Mouse (Mus musculus): ENCODE results near the gene Trove2. TPM values are rescaled to one million over a fixed set of nuclear protein-coding genes. Genes with fewer than 3 reads are reported as not detected.

Gene Trove2
- polyA plus RNA-seq, 1 experiment from 2014 or later = 29.7 TPM

Other genes starting within 250 kb of the Trove2 start
- gene B3galt2, start 136.4 kb downstream of the Trove2 start, polyA plus RNA-seq (2015; fragmentation: Nextera tagmentation; extraction: Ambion mirVana) = 3.8 and 4.9 TPM in 2 replicates
- gene Cdc73, start 74.2 kb downstream of the Trove2 start, polyA plus RNA-seq (2015; fragmentation: Nextera tagmentation; extraction: Ambion mirVana) = 20.6 and 23.3 TPM in 2 replicates
- gene Glrx2, start 60.7 kb downstream of the Trove2 start, polyA plus RNA-seq (2015; fragmentation: Nextera tagmentation; extraction: Ambion mirVana) = 150 and 151 TPM in 2 replicates
- 68.3 and 86.5 TPM in 2 replicates for gene Uchl5, start 204 bp upstream of the Trove2 start, polyA plus RNA-seq (2015; fragmentation: Nextera tagmentation; extraction: Ambion mirVana)
- gene Rgs2, start 227.1 kb upstream of the Trove2 start, polyA plus RNA-seq (2015; fragmentation: Nextera tagmentation; extraction: Ambion mirVana) = 102 and 114 TPM in 2 replicates